20 mouse cellular contexts compared by ENCODE assay signal in genomic region chrX:95282038-95282437, GRCm38 (mm10).
A peak's percentile ranks its signal among the peaks of the same experiment; 100 is the strongest.
DNase-seq lines count a peak whose midpoint lies in the region; ATAC-seq and TF ChIP-seq lines count a peak whose summit lies in the region.
"Had no signal": no experiment of that assay in that cellular context is flagged by ENCODE, and none has a peak within 500 bp of the region (broad histone marks: within the 10 kb centered on the region; RNA-seq: fewer than 3 reads in every experiment).

No protein-coding gene starts in this region.

- H3K4me2 ChIP-seq in heart, embryonic 14.5 days (ENCODE audit: low read length), result no peak overlapping the region
- no peak overlapping the region for H3K4me2 ChIP-seq in liver, embryonic 14.5 days (ENCODE audit: low read depth)
- H3K4me2 ChIP-seq in liver, embryonic 12.5 days, result no peak overlapping the region
- no peak overlapping the region for H3K4me2 ChIP-seq in lung, postnatal 0 days (replicated peaks; ENCODE audit: low read depth, low read length)
- no peak overlapping the region for H3K4me2 ChIP-seq in midbrain, embryonic 13.5 days (replicated peaks)
- H3K4me2 ChIP-seq: embryonic facial prominence, embryonic 12.5 days; forebrain, embryonic 12.5 days; heart, embryonic 13.5 days; hindbrain, embryonic 15.5 days had no signal

- H3K27ac ChIP-seq in heart, embryonic 14.5 days (replicated peaks in 1 of 2; ENCODE audit: control insufficient read depth in 1 of 2, insufficient read depth in 1 of 2, low read depth in 2 of 2, low read length in 2 of 2), result no peak overlapping the region
- H3K27ac ChIP-seq in liver, embryonic 14.5 days, result no peak overlapping the region
- H3K27ac ChIP-seq in liver, embryonic 12.5 days, result no peak overlapping the region
- H3K27ac ChIP-seq in lung, postnatal 0 days (ENCODE audit: low read length), result no peak overlapping the region
- H3K27ac ChIP-seq in midbrain, embryonic 13.5 days, result no peak overlapping the region
- H3K27ac ChIP-seq: embryonic facial prominence, embryonic 12.5 days; forebrain, embryonic 12.5 days; heart, embryonic 13.5 days; hindbrain, embryonic 15.5 days had no signal

- no peak overlapping the region for H3K4me3 ChIP-seq in heart, embryonic 14.5 days (ENCODE audit: control insufficient read depth in 1 of 2, insufficient read depth in 1 of 2, low read depth in 1 of 2, low read length in 2 of 2)
- H3K4me3 ChIP-seq in liver, embryonic 14.5 days (ENCODE audit: insufficient read depth in 1 of 2, low read depth in 2 of 2, low read length in 2 of 2), result no peak overlapping the region
- H3K4me3 ChIP-seq in liver, embryonic 12.5 days, result no peak overlapping the region
- H3K4me3 ChIP-seq in lung, postnatal 0 days (ENCODE audit: low read depth, low read length), result no peak overlapping the region
- no peak overlapping the region for H3K4me3 ChIP-seq in midbrain, embryonic 13.5 days (replicated peaks)
- H3K4me3 ChIP-seq: embryonic facial prominence, embryonic 12.5 days; forebrain, embryonic 12.5 days; heart, embryonic 13.5 days; hindbrain, embryonic 15.5 days had no signal

- no peak for DNase-seq in heart, postnatal 36 days
- DNase-seq in liver, embryonic 14.5 days (ENCODE audit: low read depth in 3 of 3, low spot score in 3 of 3), result no peak
- no peak for DNase-seq in lung, postnatal 0 days (ENCODE audit: low spot score)
- no peak for DNase-seq in lung, postnatal 25 days (ENCODE audit: low spot score)
- DNase-seq: adrenal gland, adult 8-10 months; adrenal gland, postnatal 36 days; cerebellum, adult 2 months; cerebellum, postnatal 10 days; embryo, embryonic 11 days; gastrocnemius, postnatal 14 days had no signal

- no peaks in the 10 kb centered on the region for H3K4me1 ChIP-seq in heart, embryonic 14.5 days (ENCODE audit: control insufficient read depth in 2 of 2, insufficient read depth in 2 of 2, low read length in 2 of 2)
- no peaks in the 10 kb centered on the region for H3K4me1 ChIP-seq in liver, embryonic 14.5 days (replicated peaks; ENCODE audit: control insufficient read depth in 2 of 2, insufficient read depth in 2 of 2, low read length in 1 of 2)
- H3K4me1 ChIP-seq in liver, embryonic 12.5 days, result no peaks in the 10 kb centered on the region
- H3K4me1 ChIP-seq in lung, postnatal 0 days (ENCODE audit: insufficient read depth, low read depth, low read length), result no peaks in the 10 kb centered on the region
- H3K4me1 ChIP-seq in midbrain, embryonic 13.5 days (replicated peaks), result no peaks in the 10 kb centered on the region
- H3K4me1 ChIP-seq: embryonic facial prominence, embryonic 12.5 days; forebrain, embryonic 12.5 days; heart, embryonic 13.5 days; hindbrain, embryonic 15.5 days had no signal

- H3K36me3 ChIP-seq in heart, embryonic 14.5 days (ENCODE audit: control insufficient read depth, insufficient read depth, low read length), result no peaks in the 10 kb centered on the region
- no peaks in the 10 kb centered on the region for H3K36me3 ChIP-seq in liver, embryonic 14.5 days (replicated peaks; ENCODE audit: control insufficient read depth, insufficient read depth, low read depth)
- no peaks in the 10 kb centered on the region for H3K36me3 ChIP-seq in liver, embryonic 12.5 days
- H3K36me3 ChIP-seq in lung, postnatal 0 days (ENCODE audit: insufficient read depth, low read length), result no peaks in the 10 kb centered on the region
- H3K36me3 ChIP-seq in midbrain, embryonic 13.5 days, result no peaks in the 10 kb centered on the region
- H3K36me3 ChIP-seq: embryonic facial prominence, embryonic 12.5 days; forebrain, embryonic 12.5 days; heart, embryonic 13.5 days; hindbrain, embryonic 15.5 days had no signal

- TF ChIP-seq CTCF in liver, embryonic 14.5 days (IDR thresholded peaks at IDR 0.05; ENCODE audit: low read depth), result no peak
- TF ChIP-seq CTCF in lung, postnatal 0 days (IDR thresholded peaks at IDR 0.05), result no peak

- H3K9me3 ChIP-seq in heart, embryonic 14.5 days (ENCODE audit: control insufficient read depth, low read length), result no peaks in the 10 kb centered on the region
- H3K9me3 ChIP-seq in liver, embryonic 14.5 days (ENCODE audit: control insufficient read depth, low read length), result no peaks in the 10 kb centered on the region
- H3K9me3 ChIP-seq in liver, embryonic 12.5 days (replicated peaks), result no peaks in the 10 kb centered on the region
- no peaks in the 10 kb centered on the region for H3K9me3 ChIP-seq in lung, postnatal 0 days (ENCODE audit: low read length)
- no peaks in the 10 kb centered on the region for H3K9me3 ChIP-seq in midbrain, embryonic 13.5 days
- H3K9me3 ChIP-seq: embryonic facial prominence, embryonic 12.5 days; forebrain, embryonic 12.5 days; heart, embryonic 13.5 days; hindbrain, embryonic 15.5 days had no signal

- intact Hi-C loops in heart, postnatal 36 days (cut with DNase I), result no loop called here

- H3K27me3 ChIP-seq in heart, embryonic 14.5 days (ENCODE audit: control insufficient read depth, insufficient read depth, low read length), result no peaks in the 10 kb centered on the region
- no peaks in the 10 kb centered on the region for H3K27me3 ChIP-seq in liver, embryonic 14.5 days (ENCODE audit: control insufficient read depth, insufficient read depth, low read length)
- no peaks in the 10 kb centered on the region for H3K27me3 ChIP-seq in liver, embryonic 12.5 days (replicated peaks)
- H3K27me3 ChIP-seq in lung, postnatal 0 days (replicated peaks; ENCODE audit: insufficient read depth, low read length), result no peaks in the 10 kb centered on the region
- no peaks in the 10 kb centered on the region for H3K27me3 ChIP-seq in midbrain, embryonic 13.5 days
- H3K27me3 ChIP-seq: embryonic facial prominence, embryonic 12.5 days; forebrain, embryonic 12.5 days; heart, embryonic 13.5 days; hindbrain, embryonic 15.5 days had no signal

- no peak overlapping the region for H3K9ac ChIP-seq in heart, embryonic 14.5 days (ENCODE audit: low read length)
- H3K9ac ChIP-seq in liver, embryonic 14.5 days (replicated peaks), result no peak overlapping the region
- H3K9ac ChIP-seq in liver, embryonic 12.5 days, result no peak overlapping the region
- H3K9ac ChIP-seq in lung, postnatal 0 days (replicated peaks; ENCODE audit: low read depth), result no peak overlapping the region
- no peak overlapping the region for H3K9ac ChIP-seq in midbrain, embryonic 13.5 days (replicated peaks)
- H3K9ac ChIP-seq: embryonic facial prominence, embryonic 12.5 days; forebrain, embryonic 12.5 days; heart, embryonic 13.5 days; hindbrain, embryonic 15.5 days had no signal

- WGBS in heart, embryonic 14.5 days, result 36% methylated on average over 5 of the region's 5 CpGs
- WGBS in liver, embryonic 14.5 days (ENCODE audit: insufficient replicate concordance), result 22% methylated on average over 5 of the region's 5 CpGs
- 18% methylated on average over 5 of the region's 5 CpGs for WGBS in liver, embryonic 12.5 days (ENCODE audit: insufficient replicate concordance)
- whole genome bisulfite sequencing in lung, postnatal 0 days, result 34% methylated on average over 5 of the region's 5 CpGs
- 73% methylated on average over 5 of the region's 5 CpGs for WGBS in midbrain, embryonic 13.5 days

- TF ChIP-seq EP300 in liver, embryonic 14.5 days (IDR thresholded peaks at IDR 0.05; ENCODE audit: low read depth), result no peak
- no peak for TF ChIP-seq EP300 in lung, postnatal 0 days (IDR thresholded peaks at IDR 0.05)

- peak; percentile 76; the same call in 1 of the 2 replicates for ATAC-seq in heart, embryonic 14.5 days (ENCODE audit: insufficient number of reproducible peaks, insufficient read depth, low FRiP score, low read depth)
- ATAC-seq in liver, embryonic 14.5 days (ENCODE audit: insufficient read depth), result 0 out of 2 replicates have a peak, but pooled peaks have one; percentile 28
- ATAC-seq in liver, embryonic 12.5 days, result no peak
- ATAC-seq in lung, postnatal 0 days, result peak; percentile 25; the same call in 1 of the 2 replicates
- ATAC-seq in megakaryocyte progenitor cell, adult 5-6 weeks (replicated peaks; ENCODE audit: poor library complexity), result peak; percentile 70
- no peak for ATAC-seq in midbrain, embryonic 13.5 days
- ATAC-seq: forebrain, embryonic 16.5 days; intestine, postnatal 0 days had no signal

Comparison
In these comparisons a context has a peak if more than half of its experiments do, and no peak if none do; other contexts are left out.
1. ATAC-seq: peak in heart, embryonic 14.5 days (single experiment), liver, embryonic 14.5 days (single experiment), lung, postnatal 0 days (single experiment) and megakaryocyte progenitor cell, adult 5-6 weeks (single experiment); none in liver, embryonic 12.5 days (single experiment) and midbrain, embryonic 13.5 days (single experiment).